Mouse (Mus musculus): ENCODE measurements around the gene Dph6.

Dph6 gene

GRCm38 (mm10) chr2:114540416-114540815 lies 114.3 kb downstream of the Dph6 start:
- DNase-seq (ENCODE audit: low read depth, low spot score) = no peak

DNA sequence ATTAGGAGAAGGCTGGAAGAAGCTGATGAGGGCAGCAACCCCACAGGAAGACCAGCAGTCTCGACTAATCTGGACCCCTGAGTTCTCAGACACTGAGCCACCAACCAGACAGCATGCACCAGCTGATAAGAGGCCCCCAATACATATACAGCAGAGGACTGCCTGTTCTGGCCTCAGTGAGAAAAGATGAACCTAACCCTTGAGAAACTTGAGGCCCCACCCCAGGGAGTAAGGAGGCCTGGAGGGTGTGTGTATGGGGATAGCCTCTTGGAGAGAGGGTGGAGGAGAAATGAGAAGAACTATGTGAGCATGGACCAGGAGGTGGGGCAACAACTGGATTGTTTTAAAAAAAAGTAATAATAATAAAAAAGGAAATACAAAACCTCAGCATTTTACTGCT lies 118.7 kb downstream of the Dph6 start:
- no peak for DNase-seq (ENCODE audit: low read depth, low spot score)

DNA sequence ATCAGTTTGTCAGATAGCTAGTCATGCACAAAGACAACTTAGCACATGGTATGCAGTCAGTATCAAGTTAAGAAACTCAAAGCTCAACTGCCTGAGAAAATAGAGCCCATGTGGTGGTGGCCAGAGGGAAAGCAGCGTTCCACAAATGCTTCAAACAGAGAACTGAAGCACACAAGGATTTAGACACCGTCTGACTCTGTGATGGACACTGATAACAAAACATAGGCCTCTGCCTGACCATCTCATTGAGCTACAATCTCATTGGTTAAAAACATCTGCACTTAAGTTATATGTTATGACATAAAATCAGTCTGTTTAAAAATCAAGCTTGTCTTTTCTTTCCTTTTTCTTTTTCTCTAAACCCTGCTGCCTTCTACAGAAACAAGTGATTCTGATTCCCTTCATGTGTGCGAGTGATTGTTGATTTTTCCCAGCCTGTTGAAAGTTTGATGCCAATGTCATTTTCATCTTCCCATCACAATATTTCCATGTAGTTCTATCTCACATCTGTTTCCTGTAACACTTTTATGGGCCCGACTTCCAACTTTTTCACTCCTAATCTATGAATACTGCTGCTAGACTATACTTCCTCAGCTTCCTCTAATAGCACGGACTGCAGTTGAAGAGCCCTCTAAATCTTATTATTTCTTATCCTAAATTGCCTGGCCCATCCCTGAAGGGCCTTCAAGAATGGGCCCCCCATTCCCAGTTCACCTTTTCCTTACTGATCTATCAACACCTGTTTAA lies 123.6 kb downstream of the Dph6 start:
- no peak for DNase-seq (ENCODE audit: low read depth, low spot score)

DNA sequence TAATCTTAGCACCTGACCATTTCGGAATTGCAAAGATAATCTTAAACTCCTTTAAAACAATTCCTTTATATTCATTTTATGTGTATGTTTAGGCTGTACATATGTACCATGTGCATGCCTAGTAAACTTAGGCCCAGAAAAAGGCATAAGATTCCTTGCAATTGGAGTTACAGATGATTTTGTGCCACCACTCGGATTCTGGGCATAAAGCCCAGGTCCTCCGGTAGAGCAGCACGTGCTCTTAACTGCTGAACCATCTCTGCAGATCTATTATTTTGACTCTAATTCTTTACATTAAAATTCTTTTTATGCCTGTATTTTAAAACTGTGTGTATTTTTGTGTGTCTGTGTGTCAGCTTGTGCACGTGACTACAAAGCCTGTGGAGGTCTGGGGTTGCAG lies 134.3 kb downstream of the Dph6 start:
- no peak for DNase-seq (ENCODE audit: low read depth, low spot score)

DNA sequence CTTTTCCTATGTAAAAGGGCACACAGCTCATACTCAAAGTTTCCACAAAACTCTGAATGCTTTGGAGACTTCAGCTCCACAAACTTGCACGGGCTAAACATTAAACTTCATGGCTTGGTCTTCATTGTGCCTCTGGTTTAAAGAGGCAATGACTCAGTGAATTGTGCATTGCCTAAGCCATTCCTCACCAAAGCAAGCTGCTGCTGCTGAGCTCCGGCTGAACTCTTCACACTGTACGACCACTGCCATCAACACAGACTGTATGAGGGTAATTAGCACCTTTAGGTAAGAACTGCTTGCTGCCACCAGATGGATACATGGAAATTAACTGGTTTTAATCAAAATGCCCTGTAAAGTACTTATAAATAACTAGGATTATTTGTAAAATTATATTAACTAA lies 134.9 kb downstream of the Dph6 start:
- no peak for DNase-seq (ENCODE audit: low read depth, low spot score)

DNA sequence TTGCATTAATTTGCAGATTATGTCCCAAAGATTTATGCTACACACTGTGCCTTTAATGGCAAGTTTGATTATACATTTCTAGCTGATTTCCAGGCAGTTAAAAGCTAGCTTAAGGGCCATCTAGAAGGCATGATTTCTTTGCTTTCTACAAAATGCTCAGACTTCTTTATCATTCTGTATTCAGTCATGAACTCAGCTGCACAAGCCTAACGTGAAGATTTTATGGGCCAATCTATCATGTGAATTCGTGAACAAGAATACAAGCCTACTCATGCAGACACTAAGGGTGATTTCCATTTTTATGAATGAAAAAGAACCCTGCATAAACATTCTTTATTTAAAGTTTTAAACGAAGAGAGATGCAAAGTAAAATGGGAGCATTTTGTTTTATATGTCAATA lies 162.4 kb downstream of the Dph6 start:
- no peak for DNase-seq (ENCODE audit: low read depth, low spot score)

DNA sequence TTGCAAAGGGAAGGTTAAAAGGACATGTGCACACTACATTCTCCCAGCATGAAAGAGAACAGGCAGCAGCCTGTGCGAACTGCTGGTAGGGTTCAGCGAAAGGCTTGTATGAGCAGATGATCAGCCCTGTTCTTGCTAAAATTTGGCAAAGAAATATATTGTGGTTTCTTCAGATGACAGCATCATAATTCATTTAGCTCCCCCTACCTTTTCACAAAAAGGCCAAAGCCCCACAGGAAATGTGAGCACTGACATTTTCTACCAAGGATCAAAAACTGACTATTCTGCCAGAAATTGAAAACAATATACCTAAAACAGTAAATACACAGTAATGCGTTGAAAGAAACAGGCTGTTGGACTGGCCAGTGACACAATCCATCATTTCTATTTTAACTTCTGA lies 162.9 kb downstream of the Dph6 start:
- no peak for DNase-seq (ENCODE audit: low read depth, low spot score)

DNA sequence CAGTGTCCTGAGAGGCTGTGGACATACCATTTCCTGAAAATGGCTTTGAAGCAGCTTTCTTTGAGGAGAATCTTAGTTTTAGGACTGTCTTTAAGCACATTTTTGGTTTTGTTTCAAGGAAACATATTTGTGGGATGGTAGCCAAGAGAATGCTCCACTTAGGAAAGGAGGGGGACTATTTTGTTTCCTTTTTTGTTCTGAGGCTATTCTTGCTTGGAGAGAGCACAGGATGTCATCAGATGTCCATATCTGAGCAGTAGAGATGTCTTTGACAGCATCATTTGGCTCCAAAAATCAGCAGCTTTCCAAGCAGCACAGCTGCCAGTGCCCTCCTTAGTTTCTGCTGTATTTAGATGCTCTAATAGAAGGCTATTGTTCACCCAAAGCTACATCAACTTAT lies 167.8 kb downstream of the Dph6 start:
- no peak for DNase-seq (ENCODE audit: low read depth, low spot score)

Measured in ZHBTc4 (cell line).